Mouse (Mus musculus) layer of hippocampus, adult 9-10 months (tissue): Measurements from ENCODE around the gene Prkg2.

Experiments used
- DNase-seq: peaks from one replicate; pipeline ENCODE4 v3.0.0; 2022; ENCODE audit warnings: low spot score

Prkg2 gene

GRCm38 (mm10) chr5:98975877-98976672, 61.1 kb downstream of the Prkg2 start:
- peak; percentile 32 for DNase-seq

- no peak for DNase-seq
These were observed 70.5 kb downstream of the Prkg2 start for GRCm38 (mm10) chr5:98966679-98967078.

GRCm38 (mm10) chr5:98965139-98965538, 72.0 kb downstream of the Prkg2 start:
- no peak for DNase-seq

GRCm38 (mm10) chr5:98964367-98964766, 72.8 kb downstream of the Prkg2 start:
- no peak for DNase-seq

GRCm38 (mm10) chr5:98962472-98962871, 74.7 kb downstream of the Prkg2 start:
- DNase-seq = no peak

GRCm38 (mm10) chr5:98955576-98955975, 81.6 kb downstream of the Prkg2 start:
- no peak for DNase-seq

- no peak for DNase-seq
These were observed 83.8 kb downstream of the Prkg2 start for GRCm38 (mm10) chr5:98953386-98953785.

GRCm38 (mm10) chr5:98951566-98951965, 85.6 kb downstream of the Prkg2 start:
- no peak for DNase-seq

- DNase-seq = no peak
These were observed 86.6 kb downstream of the Prkg2 start for GRCm38 (mm10) chr5:98950495-98951092.

GRCm38 (mm10) chr5:98949784-98950183, 87.4 kb downstream of the Prkg2 start:
- DNase-seq = no peak

- no peak for DNase-seq
These were observed 90.5 kb downstream of the Prkg2 start for GRCm38 (mm10) chr5:98946656-98947055.

GRCm38 (mm10) chr5:98946117-98946620, 91.0 kb downstream of the Prkg2 start:
- no peak for DNase-seq

GRCm38 (mm10) chr5:98943776-98944175, 93.4 kb downstream of the Prkg2 start:
- DNase-seq = no peak

GRCm38 (mm10) chr5:98940731-98941130, 96.4 kb downstream of the Prkg2 start:
- DNase-seq = no peak

- DNase-seq = no peak
These were observed 97.4 kb downstream of the Prkg2 start for GRCm38 (mm10) chr5:98939631-98940208.

- DNase-seq = no peak
These were observed 98.0 kb downstream of the Prkg2 start for GRCm38 (mm10) chr5:98939116-98939515.

- no peak for DNase-seq
These were observed 99.3 kb downstream of the Prkg2 start for GRCm38 (mm10) chr5:98937879-98938278.

- no peak for DNase-seq
These were observed 100.5 kb downstream of the Prkg2 start for GRCm38 (mm10) chr5:98936650-98937049.

- DNase-seq = no peak
These were observed 101.2 kb downstream of the Prkg2 start for GRCm38 (mm10) chr5:98935930-98936329.

GRCm38 (mm10) chr5:98922921-98923320, 114.2 kb downstream of the Prkg2 start:
- DNase-seq = no peak

GRCm38 (mm10) chr5:98921608-98922007, 115.5 kb downstream of the Prkg2 start:
- DNase-seq = no peak

GRCm38 (mm10) chr5:98918716-98919115, 118.4 kb downstream of the Prkg2 start:
- DNase-seq = no peak

- DNase-seq = peak; percentile 49
These were observed 134.8 kb downstream of the Prkg2 start for GRCm38 (mm10) chr5:98902339-98902738.
